Mouse (Mus musculus) layer of hippocampus, adult 2 months (tissue): ENCODE results near the gene Ddx28. TPM values are rescaled to one million over a fixed set of nuclear protein-coding genes. Genes with fewer than 3 reads are reported as not detected.

Source experiments
- DNase-seq, 2 experiments: peaks; one replicate each; pipeline ENCODE4 v3.0.0; 2022; ENCODE audit warnings: low spot score in 2 of 2
- H3K27ac ChIP-seq: fragments of 200-600 bp; 2 replicates; pipeline ENCODE4 v1.8.1; 2022
- H3K4me3 ChIP-seq: fragments of 200-600 bp; 2 replicates; pipeline ENCODE4 v1.8.1; 2022; ENCODE audit warnings: mild to moderate bottlenecking
- CTCF ChIP-seq: fragments of 200-600 bp; conservative IDR thresholded peaks from 2 replicates; pipeline ENCODE4 v1.8.1; 2022; ENCODE audit warnings: antibody characterized with exemption, mild to moderate bottlenecking, moderate library complexity
- long read RNA-seq, 2 experiments: library from polyadenylated mRNA; stranded (forward); transcript quantifications; one replicate each; pipeline ENCODE4 v2.0.0; 2021; ENCODE audit warnings: borderline mapping rate in 2 of 2
- total RNA-seq, 2 experiments: library from RNA; stranded (reverse); gene quantifications; 2 replicates each; pipeline ENCODE4 v1.2.3; 2021

Gene Ddx28
- total RNA-seq = 10 to 100 TPM; 12.4 to 14.0 TPM
- long read RNA-seq, experiment 1, transcript Ddx28-201 (1 exons, 2,262 nt) = major isoform, 13 of 13 reads
- long read RNA-seq, experiment 1, partial matches to known transcripts = 0 of 13 reads
- long read RNA-seq, experiment 1, other reads (novel, unspliced or antisense) = 0 of 13 reads
- long read RNA-seq, experiment 2, transcript Ddx28-201 (1 exons, 2,262 nt) = major isoform, 18 of 18 reads
- long read RNA-seq, experiment 2, partial matches to known transcripts = 0 of 18 reads
- long read RNA-seq, experiment 2, other reads (novel, unspliced or antisense) = 0 of 18 reads

GRCm38 (mm10) chr8:106011643-106011986, at the start of gene Ddx28:
TSS of gene Ddx28 (minus strand) at chr8:106011882.
- TF ChIP-seq CTCF = no peak
- H3K27ac ChIP-seq = peak within 1 kb of the TSS; percentile 91
- no peak for DNase-seq
- H3K4me3 ChIP-seq = peak within 1 kb of the TSS; percentile 61

GRCm38 (mm10) chr8:106060521-106060920, 48.8 kb upstream of the Ddx28 start:
- peak overlapping the region; percentile 94 for H3K4me3 ChIP-seq
- H3K27ac ChIP-seq = peak overlapping the region; percentile 91
- no peak for DNase-seq
- TF ChIP-seq CTCF = no peak

GRCm38 (mm10) chr8:106059613-106060371, 48.1 kb upstream of the Ddx28 start:
- H3K4me3 ChIP-seq = peak overlapping the region; percentile 94
- no peak; the same call in 1 of the 2 replicates for TF ChIP-seq CTCF
- H3K27ac ChIP-seq = peak overlapping the region; percentile 91
- DNase-seq = no peak

DNA sequence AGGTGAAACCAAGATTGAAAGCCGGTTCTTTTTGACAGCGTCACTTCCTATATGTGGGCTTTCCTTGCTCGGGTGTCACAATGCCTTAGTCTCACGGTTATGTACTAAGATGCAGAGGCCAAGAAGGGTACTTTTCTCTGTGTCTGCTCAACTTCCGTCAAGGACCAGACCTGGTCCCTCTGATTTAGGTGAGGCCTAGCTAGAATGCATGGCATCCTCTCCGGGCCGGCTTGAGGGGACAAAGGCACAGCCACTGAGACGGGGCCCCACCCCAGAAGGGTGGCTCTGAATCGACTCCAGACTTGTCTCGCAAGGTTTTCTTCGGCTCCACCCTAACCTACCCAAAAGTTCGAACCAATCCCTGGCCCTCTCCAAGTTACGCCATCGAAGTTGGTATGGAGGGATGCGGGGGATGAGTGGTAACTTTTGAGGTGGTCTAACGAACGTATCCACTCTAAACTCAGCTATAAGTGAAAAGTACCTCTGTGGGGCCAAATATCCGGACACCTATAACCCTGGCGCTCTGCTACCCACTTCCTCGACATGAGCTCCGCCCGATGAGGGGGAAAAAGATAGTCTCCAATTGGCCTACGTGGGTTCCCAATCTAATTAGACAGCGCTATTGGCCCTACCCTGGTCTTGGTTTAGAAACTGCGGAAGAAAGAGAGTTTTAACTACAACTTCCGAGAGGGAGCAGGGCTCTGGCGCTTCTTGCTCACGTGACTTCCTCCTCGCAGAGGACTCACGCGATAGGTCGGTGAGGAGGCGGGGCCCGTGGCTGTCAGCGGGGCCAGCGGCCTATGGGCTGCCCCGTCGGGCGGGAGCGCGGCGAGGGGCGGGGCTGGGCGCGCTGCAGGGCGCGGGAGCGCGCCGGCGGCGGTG, 47.3 kb upstream of the Ddx28 start, which contains the start of gene Nfatc3:
TSS of gene Nfatc3 (plus strand) at position 110 of the 882 bp plus-strand sequence.
- peak within 1 kb of the TSS; percentile 94 for H3K4me3 ChIP-seq
- peak; percentile 94 to 97 for DNase-seq
- peak within 1 kb of the TSS; percentile 91 for H3K27ac ChIP-seq
- no peak for TF ChIP-seq CTCF

DNA sequence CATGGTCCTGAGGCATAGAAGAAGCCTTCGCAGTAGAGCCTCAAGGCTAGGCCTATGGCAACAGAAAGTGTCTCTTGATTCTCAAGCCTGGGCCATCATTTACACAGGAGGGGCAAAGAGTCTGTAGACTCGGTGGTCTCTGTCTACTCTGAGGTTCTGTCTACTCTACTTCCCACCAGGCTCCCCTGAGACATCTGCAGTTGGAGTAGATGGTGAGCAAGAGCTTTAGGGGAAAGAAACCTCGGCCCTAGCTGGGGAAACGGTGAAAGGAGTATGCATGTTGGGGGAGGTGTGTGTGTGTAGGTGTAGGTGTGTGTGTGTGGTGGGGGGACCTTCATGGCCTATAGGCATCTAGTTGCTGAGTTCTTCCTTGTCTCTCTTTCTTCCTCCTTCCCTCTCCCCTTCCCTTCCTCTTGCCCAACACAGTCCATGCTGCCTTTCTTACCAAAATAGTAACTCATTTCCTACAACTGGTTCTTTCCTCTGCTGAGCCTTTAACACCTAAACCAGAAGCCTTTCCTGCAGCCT, 44.8 kb upstream of the Ddx28 start:
- no peak overlapping the region for H3K4me3 ChIP-seq
- H3K27ac ChIP-seq = no peak overlapping the region
- TF ChIP-seq CTCF = no peak
- no peak for DNase-seq

- no peak for DNase-seq
- TF ChIP-seq CTCF = no peak
- Histone ChIP-seq H3K4me3 (no peak overlapping the region), H3K27ac (0 out of 2 replicates have a peak overlapping the region, but pooled peaks have one; percentile 39)
Measured at GRCm38 (mm10) chr8:106055038-106055437, 43.4 kb upstream of the Ddx28 start.

DNA sequence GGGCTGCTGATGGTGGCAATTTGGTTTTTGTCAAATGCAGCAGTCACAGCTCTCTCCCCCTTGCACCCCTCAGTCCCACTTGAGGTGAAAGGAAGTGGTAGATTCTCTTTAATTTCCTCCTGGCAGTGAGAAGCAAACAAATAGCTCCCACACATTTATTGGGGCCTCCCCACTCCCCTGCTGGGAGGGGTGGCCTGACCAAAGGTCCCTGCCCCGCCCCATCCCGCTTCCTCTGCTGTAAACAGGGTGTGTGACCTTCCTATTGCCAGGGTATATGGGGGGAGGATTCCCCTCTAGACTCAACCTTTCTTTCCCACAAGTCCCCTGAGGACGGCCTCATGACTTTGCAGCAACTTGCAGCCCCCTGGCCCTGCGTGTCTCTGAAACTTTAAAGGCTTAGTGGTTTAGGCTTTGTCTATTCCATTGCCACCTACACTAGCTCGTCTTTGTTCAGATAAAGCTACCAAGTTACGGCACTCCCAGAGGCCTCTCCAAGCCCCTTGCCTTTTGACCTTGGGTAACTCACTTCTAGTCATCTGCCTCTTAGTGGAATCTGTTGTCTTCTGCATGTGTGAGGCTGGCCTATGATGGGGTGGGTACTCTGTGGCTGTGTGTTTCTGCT, 42.6 kb upstream of the Ddx28 start:
- H3K27ac ChIP-seq = peak overlapping the region; percentile 39; the same call in 1 of the 2 replicates
- H3K4me3 ChIP-seq = no peak overlapping the region
- no peak for DNase-seq
- no peak for TF ChIP-seq CTCF

DNA sequence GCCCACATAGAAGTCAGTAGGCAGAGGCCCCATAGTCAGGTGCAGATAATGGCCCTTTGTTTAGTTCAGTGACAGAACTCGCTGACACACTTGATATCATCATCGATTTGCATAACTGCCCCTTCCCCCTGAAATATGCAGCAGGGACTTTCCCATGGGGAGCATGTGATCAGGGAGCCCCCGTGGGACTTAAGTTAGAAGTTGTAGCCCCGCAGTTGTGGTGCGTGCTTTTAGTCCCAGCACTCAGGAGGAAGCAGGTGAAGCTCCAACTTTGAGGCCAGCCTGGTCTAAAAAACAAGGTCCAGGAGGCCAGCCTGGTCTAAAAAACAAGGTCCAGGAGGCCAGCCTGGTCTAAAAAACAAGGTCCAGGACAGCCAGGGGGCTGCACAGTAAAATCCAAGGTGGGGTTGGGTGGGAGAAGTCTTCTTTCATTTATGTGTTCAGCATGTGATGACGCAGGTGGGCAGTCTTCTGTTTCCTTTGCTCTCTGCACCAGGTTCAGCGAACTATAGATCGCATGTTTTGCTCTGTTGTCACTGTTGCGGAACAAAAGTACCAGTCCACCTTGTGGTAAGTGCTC, 40.9 kb upstream of the Ddx28 start:
- Histone ChIP-seq H3K4me3 (no peak overlapping the region), H3K27ac (peak overlapping the region; percentile 71; the same call in 1 of the 2 replicates)
- no peak for DNase-seq
- TF ChIP-seq CTCF = no peak

DNA sequence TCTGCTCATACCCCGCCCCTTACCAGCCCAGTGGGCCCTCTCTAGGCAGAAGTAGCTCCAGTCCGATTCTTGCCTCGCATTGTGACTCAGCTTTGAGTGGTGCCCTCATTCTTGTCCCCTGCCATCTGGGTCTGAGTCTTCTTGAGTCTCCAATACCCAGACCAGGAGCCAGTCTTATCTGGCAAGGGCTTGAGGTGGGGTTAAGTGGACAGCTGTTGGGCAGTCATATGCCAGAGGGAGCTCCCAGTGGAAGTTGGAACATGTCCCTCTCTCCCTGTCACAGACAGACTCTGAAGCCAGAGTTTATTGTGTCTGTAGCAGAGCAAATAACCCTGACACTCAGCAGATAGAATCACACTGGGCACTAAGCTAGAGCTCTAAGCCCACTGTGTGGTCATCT, 39.4 kb upstream of the Ddx28 start:
- Histone ChIP-seq H3K27ac (peak overlapping the region; percentile 71; the same call in 1 of the 2 replicates), H3K4me3 (no peak overlapping the region)
- TF ChIP-seq CTCF = no peak
- no peak for DNase-seq

DNA sequence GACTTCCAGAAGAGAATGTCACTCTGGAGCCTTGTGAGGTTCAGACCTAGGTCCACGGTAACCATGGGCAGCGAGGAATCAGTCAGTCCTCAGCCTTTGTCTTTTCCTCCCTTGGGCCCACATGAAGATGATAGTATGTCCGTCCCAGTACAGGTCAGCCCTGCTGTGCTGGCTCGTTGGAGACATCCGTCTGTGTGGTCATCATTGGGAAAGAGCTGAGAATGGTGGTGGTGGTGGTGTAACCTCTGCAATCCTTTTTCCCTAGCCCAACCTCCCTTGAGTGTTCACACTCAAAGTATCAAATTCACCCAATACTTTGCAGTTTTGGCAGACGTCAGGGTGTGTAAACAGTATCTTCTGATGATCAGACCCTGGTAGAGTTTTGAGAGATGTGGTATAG, 38.2 kb upstream of the Ddx28 start:
- Histone ChIP-seq H3K27ac (no peak overlapping the region), H3K4me3 (no peak overlapping the region)
- no peak for TF ChIP-seq CTCF
- DNase-seq = no peak

DNA sequence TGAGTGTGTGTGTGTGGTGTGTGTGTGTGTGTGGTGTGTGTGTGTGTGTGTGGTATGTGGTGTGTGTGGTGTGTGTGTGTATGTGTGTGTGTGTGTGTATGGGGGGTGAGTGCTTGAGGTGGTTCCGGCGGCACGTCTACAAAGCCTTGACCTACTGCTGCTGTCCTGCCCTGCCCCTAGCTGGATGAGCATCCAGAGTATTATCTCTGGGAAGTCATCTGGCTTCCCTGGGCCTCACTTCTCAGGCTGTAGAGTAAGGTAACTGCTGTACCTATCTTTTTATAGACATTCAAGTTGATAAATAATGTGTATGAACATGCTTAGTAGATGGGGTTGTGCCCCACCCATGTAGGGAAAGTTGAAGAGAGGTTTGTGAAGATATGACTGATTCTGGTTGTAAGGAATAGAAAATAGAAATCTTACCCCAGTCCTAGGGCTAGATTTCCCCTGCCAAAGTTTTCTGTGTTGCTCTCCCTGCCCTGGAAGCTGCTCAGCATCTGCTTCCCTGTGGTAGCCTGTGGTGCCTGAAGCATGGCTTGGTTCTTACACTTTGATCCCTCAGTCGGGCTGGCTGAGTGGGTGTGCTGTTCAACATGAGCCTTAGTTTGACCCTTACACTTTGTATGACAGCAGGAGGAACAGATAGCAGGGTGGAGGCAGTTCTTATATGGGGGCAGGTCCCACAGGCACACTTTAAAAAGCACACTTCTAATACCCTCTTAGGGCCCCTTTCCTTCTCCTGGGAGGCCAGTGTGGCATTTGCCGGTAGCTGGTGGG, 36.4 kb upstream of the Ddx28 start:
- TF ChIP-seq CTCF = no peak
- no peak overlapping the region for H3K4me3 ChIP-seq
- H3K27ac ChIP-seq = no peak overlapping the region
- DNase-seq = no peak
